Mouse (Mus musculus) erythroblast, embryonic 14.5 days (primary cell): ENCODE measurements around the gene Slc47a2.

Experiments used
- GATA1 ChIP-seq: IDR thresholded peaks from 2 replicates; pipeline ENCODE4 v1.6.1; 2012; ENCODE audit warnings: low read length, inconsistent platforms, mixed read lengths
- TAL1 ChIP-seq: IDR thresholded peaks from 3 replicates; pipeline ENCODE4 v1.6.1; 2012; ENCODE audit warnings: low read length, inconsistent platforms, mixed read lengths

GRCm38 (mm10) chr11:61388012-61388411 is 45.4 kb upstream of the Slc47a2 start:
- TF ChIP-seq TAL1: no peak
- no peak for TF ChIP-seq GATA1
